Mouse (Mus musculus) thymus, adult 2 months (tissue): Measurements from ENCODE around the gene Atp6v0d1. TPM values are rescaled to one million over a fixed set of nuclear protein-coding genes. Genes with fewer than 3 reads are reported as not detected.

Experiments used
- DNase-seq: peaks from one replicate; pipeline ENCODE4 v3.0.0; 2021
- H3K27ac ChIP-seq: fragments of 200-500 bp; 2 replicates; pipeline ENCODE4 v1.5.1; 2012; ENCODE audit warnings: low read length, control low read depth; ENCODE audit not compliant: control insufficient read depth, insufficient read depth
- H3K27me3 ChIP-seq: fragments of 200-500 bp; 2 replicates; pipeline ENCODE4 v1.6.1; 2012; ENCODE audit warnings: mild to moderate bottlenecking, low read length, moderate library complexity, mixed read lengths; ENCODE audit not compliant: control insufficient read depth, insufficient read depth
- H3K36me3 ChIP-seq: fragments of 200-500 bp; 2 replicates; pipeline ENCODE4 v1.6.1; 2012; ENCODE audit warnings: mild to moderate bottlenecking, low read length, moderate library complexity; ENCODE audit not compliant: control insufficient read depth, insufficient read depth
- H3K4me1 ChIP-seq: fragments of 200-500 bp; replicated peaks from 2 replicates; pipeline ENCODE4 v1.6.1; 2012; ENCODE audit warnings: low read length; ENCODE audit not compliant: control insufficient read depth, insufficient read depth
- H3K4me3 ChIP-seq: fragments of 200-500 bp; 2 replicates; pipeline ENCODE4 v1.5.1; 2012; ENCODE audit warnings: mild to moderate bottlenecking, low read length, control low read depth, moderate library complexity; ENCODE audit not compliant: control insufficient read depth, insufficient read depth
- CTCF ChIP-seq: fragments of 200-500 bp; IDR thresholded peaks from 2 replicates; pipeline ENCODE4 v1.5.1; 2012; ENCODE audit warnings: mild to moderate bottlenecking, control low read depth, low read length, moderate library complexity, borderline replicate concordance; ENCODE audit not compliant: control insufficient read depth, poor library complexity, insufficient read depth; ENCODE audit errors: extremely low read depth
- POLR2A ChIP-seq: fragments of 200-500 bp; IDR thresholded peaks from 2 replicates; pipeline ENCODE4 v1.6.1; 2012; ENCODE audit warnings: mild to moderate bottlenecking, low read length, control low read depth, moderate library complexity; ENCODE audit not compliant: control insufficient read depth, poor library complexity, insufficient read depth; ENCODE audit errors: extremely low read depth
- WGBS: fragments of 180-500 bp; shearing (Covaris S2); methylation state at CpG from one replicate; pipeline ENCODE4 v1.1.7; 2018; 5-methylcytosine and 5-hydroxymethylcytosine counted together
- polyA plus RNA-seq: library from polyadenylated mRNA; depleted of rRNA; stranded (reverse); fragments of >200 nt; gene quantifications from 2 replicates; pipeline ENCODE4 v1.2.3, GENCODE M21; 2012

The Atp6v0d1 gene
- polyA plus RNA-seq, 1 experiment: 112 TPM

DNA sequence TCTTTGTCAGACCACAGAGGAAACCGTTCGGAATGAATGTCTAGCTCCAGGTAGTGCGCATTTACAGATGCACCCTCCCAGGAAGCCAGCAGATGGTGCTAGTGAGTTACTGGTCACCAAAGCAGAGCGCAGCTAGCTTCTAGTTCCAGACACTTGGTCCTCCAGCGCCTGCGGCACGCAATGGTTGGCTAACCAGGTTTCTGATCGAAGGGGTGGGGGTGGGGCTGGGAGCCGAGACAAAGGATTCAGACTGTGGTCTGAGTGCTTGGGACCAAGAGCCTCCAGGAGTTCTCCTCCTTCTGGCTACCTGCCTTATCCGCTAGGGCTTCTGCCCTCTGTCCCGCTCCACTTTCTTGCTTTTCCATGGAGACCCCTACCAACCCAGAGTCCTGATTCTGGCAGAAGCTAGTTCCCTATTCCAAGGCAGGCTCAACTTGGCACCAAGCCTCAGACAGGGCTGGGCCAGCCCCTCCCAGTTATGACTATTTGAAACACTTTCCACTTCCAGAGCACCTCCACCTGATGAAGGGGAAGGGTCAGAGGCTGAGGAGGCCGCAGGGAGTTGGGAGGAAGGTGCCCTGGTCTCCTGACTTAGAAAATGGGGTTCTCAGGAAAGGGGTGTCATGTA, 49.7 kb downstream of the Atp6v0d1 start:
- Histone ChIP-seq H3K27ac (no peak overlapping the region), H3K36me3 (no peaks in the 10 kb centered on the region), H3K4me3 (no peak overlapping the region), H3K4me1 (peaks cover 10% of the 10 kb centered on the region; the same call in 1 of the 2 replicates), H3K27me3 (peaks cover 3% of the 10 kb centered on the region; the same call in 1 of the 2 replicates)
- WGBS: 20% methylated on average over 12 of the region's 12 CpGs
- TF ChIP-seq POLR2A (no peak), CTCF (peak; percentile 71; the same call in 1 of the 2 replicates)
- peak; percentile 74 for DNase-seq

DNA sequence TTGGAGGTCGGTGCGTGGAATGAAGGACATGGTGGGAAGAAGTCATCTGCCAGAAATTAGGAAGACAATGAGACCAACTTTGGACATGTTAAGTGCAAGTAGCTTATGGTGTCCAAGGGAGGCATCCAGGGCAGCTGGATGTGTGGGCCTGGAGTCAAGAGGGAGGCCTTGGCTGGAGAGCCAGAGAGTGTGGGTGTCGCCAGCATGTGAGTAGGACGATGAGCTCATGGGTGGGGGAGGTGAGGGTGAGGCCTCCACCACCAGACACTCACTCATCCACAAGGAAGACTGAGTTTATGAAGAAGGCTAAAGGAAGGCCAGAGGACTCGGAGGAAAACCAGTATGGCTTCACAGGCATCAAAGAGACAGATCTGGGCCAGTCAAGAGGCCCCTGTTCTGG, 51.2 kb downstream of the Atp6v0d1 start:
- 94% methylated on average over 5 of the region's 5 CpGs for WGBS
- no peak overlapping the region for H3K27ac ChIP-seq
- H3K4me1 ChIP-seq: peaks cover 10% of the 10 kb centered on the region; the same call in 1 of the 2 replicates
- no peaks in the 10 kb centered on the region for H3K36me3 ChIP-seq
- no peak overlapping the region for H3K4me3 ChIP-seq
- no peak for TF ChIP-seq POLR2A
- no peak for TF ChIP-seq CTCF
- peaks cover 3% of the 10 kb centered on the region; the same call in 1 of the 2 replicates for H3K27me3 ChIP-seq
- no peak for DNase-seq

DNA sequence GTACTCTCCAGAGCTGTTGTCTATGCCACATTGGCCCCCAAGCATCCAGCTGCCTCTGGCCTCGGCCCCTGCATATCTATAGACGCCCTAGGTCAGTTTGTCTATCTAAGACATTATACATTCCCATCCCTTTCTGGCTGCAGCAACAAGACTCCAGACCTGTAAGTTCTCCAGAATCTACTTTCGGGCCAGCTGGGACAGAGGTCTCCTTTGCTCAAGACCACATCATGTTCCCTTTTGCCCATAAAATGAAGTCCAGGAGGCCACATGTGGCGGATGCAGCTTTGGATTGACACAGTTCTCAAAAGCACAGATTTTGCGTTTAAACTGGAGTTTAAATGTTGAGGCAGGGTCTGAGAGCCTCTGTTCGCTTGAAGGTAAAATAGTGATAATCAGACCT, 51.7 kb downstream of the Atp6v0d1 start:
- Histone ChIP-seq H3K27ac (no peak overlapping the region), H3K36me3 (no peaks in the 10 kb centered on the region), H3K4me1 (peaks cover 10% of the 10 kb centered on the region; the same call in 1 of the 2 replicates), H3K4me3 (no peak overlapping the region), H3K27me3 (peaks cover 3% of the 10 kb centered on the region; the same call in 1 of the 2 replicates)
- no peak for TF ChIP-seq CTCF
- TF ChIP-seq POLR2A: no peak
- no peak for DNase-seq
- WGBS: 97% methylated on average over 6 of the region's 6 CpGs

DNA sequence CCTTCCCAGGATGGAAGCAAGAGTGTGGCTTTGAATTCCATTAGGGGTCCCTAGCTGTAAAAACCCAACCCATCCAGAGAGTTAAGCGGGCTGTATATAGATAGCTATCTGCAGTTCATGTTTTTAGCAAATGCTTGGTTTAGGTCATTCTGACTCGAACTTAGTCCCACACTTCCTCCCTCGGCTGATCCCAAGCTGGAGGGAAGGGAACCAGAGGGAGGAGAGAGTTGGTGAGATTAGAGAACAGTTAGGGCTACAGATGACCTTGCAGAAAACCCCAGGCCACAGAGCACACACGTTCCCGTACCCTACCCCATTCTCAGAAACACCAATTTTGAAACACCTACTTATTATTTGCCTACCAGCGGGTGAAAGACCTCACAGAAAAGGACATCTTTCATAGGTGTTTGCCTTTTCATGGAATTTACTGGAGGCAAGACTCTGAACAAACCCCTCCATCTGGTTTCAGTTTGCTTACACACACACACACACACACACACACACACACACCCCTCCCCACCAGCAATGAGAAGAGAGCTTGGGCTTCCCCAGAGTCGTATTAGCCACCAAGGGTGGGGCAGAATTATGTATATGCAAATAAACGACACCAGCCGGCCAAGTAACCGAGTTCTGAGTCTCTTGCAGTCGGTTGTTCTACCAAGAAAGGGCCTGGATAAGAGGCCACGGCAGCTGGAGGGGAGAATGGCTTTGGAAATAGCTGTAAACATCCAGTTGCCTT, 55.7 kb downstream of the Atp6v0d1 start:
- no peaks in the 10 kb centered on the region for H3K36me3 ChIP-seq
- H3K27me3 ChIP-seq: no peaks in the 10 kb centered on the region
- WGBS: 59% methylated on average over 12 of the region's 12 CpGs
- H3K27ac ChIP-seq: no peak overlapping the region
- TF ChIP-seq CTCF (no peak), POLR2A (no peak)
- no peaks in the 10 kb centered on the region for H3K4me1 ChIP-seq
- DNase-seq: no peak
- no peak overlapping the region for H3K4me3 ChIP-seq

DNA sequence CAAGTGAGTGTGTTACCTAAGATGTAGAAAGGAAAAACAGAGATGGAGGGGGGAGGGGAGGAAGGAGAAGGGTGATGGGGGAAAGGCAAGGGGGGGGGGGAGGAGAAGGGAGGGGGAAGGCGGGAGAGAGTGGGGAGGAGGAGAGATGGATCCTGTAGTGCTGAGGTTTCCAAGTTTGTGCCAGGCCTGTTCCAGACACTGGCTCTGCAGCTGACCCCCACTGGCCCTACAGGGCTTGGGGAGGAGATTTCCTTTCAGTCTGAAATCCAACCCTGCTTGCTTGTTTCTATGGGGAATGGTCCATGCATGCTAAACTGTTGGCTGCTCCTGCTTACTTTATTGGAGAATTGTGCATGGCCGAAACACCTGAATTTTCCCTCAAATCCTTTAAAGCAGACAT, 57.1 kb downstream of the Atp6v0d1 start:
- Histone ChIP-seq H3K27me3 (no peaks in the 10 kb centered on the region), H3K27ac (no peak overlapping the region), H3K4me3 (no peak overlapping the region), H3K36me3 (no peaks in the 10 kb centered on the region), H3K4me1 (no peaks in the 10 kb centered on the region)
- TF ChIP-seq POLR2A (no peak), CTCF (no peak)
- WGBS: 95% methylated on average over 1 of the region's 2 CpGs
- DNase-seq: no peak

DNA sequence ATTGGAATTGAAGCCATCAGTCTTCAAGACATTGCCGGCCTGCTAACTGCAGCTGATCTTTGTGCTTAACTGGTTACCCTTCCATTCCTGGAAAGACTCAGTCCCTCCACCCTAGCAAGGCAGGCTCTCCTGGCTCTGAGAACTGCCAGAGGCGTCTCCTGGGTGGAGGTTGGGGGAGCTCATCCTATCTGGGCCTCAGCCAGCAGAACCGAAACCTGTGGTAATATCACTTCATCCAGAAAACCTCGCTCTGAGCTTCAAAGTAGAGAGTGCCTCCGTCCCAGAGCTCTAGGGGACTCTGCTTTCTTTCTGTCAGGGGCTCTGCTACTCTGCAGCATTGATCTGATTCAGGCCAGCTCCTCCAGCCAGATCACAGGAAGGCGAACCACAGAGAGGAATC, 58.9 kb downstream of the Atp6v0d1 start:
- Histone ChIP-seq H3K4me3 (no peak overlapping the region), H3K4me1 (no peaks in the 10 kb centered on the region), H3K36me3 (no peaks in the 10 kb centered on the region), H3K27ac (no peak overlapping the region), H3K27me3 (no peaks in the 10 kb centered on the region)
- 70% methylated on average over 6 of the region's 6 CpGs for WGBS
- no peak for DNase-seq
- TF ChIP-seq CTCF (no peak), POLR2A (no peak)

DNA sequence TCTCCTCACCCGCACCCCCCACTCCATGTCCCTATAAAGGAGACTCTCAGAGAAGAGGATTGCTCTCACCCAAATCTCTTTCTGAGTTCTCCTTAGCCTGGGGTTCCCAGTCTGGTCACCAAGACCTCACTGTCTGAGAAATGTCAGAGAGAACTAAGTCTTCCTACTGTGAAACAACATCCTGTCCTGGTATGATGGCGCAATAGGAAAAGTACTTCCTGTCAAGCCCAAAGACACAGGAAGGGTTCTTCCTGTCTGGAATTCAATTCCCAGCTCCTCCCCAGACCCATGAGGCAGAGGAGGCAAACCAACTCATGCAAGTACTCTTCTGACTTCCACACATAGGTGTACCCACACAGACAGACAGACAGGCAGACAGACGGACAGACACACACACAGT, 61.2 kb downstream of the Atp6v0d1 start:
- Histone ChIP-seq H3K4me1 (peaks cover 4% of the 10 kb centered on the region; the same call in 1 of the 2 replicates), H3K4me3 (no peak overlapping the region), H3K27me3 (no peaks in the 10 kb centered on the region), H3K36me3 (no peaks in the 10 kb centered on the region), H3K27ac (no peak overlapping the region)
- DNase-seq: no peak
- WGBS: 92% methylated on average over 3 of the region's 3 CpGs
- TF ChIP-seq CTCF (no peak), POLR2A (no peak)
